In genomic region chr19:33103851-33104250, GRCm38 (mm10) we compare ENCODE assay signal across 24 mouse cellular contexts.
DNase-seq lines count a peak whose midpoint lies in the region; ATAC-seq lines count a peak whose summit lies in the region.
"Had no signal": no experiment of that assay in that cellular context is flagged by ENCODE, and none has a peak within 500 bp of the region (broad histone marks: within the 10 kb centered on the region; RNA-seq: fewer than 3 reads in every experiment).

No protein-coding gene starts in this region.

- H3K27me3 ChIP-seq in heart, embryonic 12.5 days (replicated peaks) = no peaks in the 10 kb centered on the region
- H3K27me3 ChIP-seq: embryonic facial prominence, embryonic 15.5 days; forebrain, embryonic 12.5 days; Patski had no signal

- no peaks in the 10 kb centered on the region for H3K9me3 ChIP-seq in heart, embryonic 12.5 days (replicated peaks)
- H3K9me3 ChIP-seq: embryonic facial prominence, embryonic 13.5 days; embryonic facial prominence, embryonic 15.5 days; forebrain, embryonic 10.5 days; forebrain, embryonic 12.5 days; G1E had no signal

- H3K4me3 ChIP-seq in heart, embryonic 12.5 days = no peak overlapping the region
- H3K4me3 ChIP-seq: embryonic facial prominence, embryonic 13.5 days; embryonic facial prominence, embryonic 15.5 days; erythroblast, embryonic 14.5 days; forebrain, embryonic 10.5 days; forebrain, embryonic 12.5 days had no signal

- 89% methylated on average over 6 of the region's 6 CpGs for WGBS in heart, embryonic 12.5 days

- no peak overlapping the region for H3K9ac ChIP-seq in heart, embryonic 12.5 days
- H3K9ac ChIP-seq: embryonic facial prominence, embryonic 13.5 days; embryonic facial prominence, embryonic 15.5 days; forebrain, embryonic 12.5 days had no signal

- peaks cover 16% of the 10 kb centered on the region for H3K4me1 ChIP-seq in heart, embryonic 12.5 days (replicated peaks)

- no peaks in the 10 kb centered on the region for H3K36me3 ChIP-seq in heart, embryonic 12.5 days
- H3K36me3 ChIP-seq: embryonic facial prominence, embryonic 13.5 days; embryonic facial prominence, embryonic 15.5 days; forebrain, embryonic 10.5 days; forebrain, embryonic 12.5 days; G1E had no signal

- peak; percentile 54 for DNase-seq in adrenal gland, adult 2 months
- DNase-seq in adrenal gland, adult 18-20 months (ENCODE audit: low spot score in 2 of 2) = no peak
- peak; percentile 55 for DNase-seq in heart, adult 11 months
- peak; percentile 12 for DNase-seq in ZHBTc4 (ENCODE audit: low read depth, low spot score)
- DNase-seq: adrenal gland, postnatal 14 days; B cell, adult 2 months; cerebellum, adult 11 months; cerebellum, adult 18-20 months; cerebellum, adult 8-10 months; cerebellum, adult 9-11 months; cerebellum, postnatal 14 days; cerebellum, postnatal 36 days; embryo, embryonic 11 days had no signal

- ATAC-seq in heart, embryonic 12.5 days (ENCODE audit: insufficient number of reproducible peaks, low FRiP score) = no peak
- ATAC-seq: CD4-positive, CD25-positive, alpha-beta regulatory T cell, adult 4 months; forebrain, embryonic 14.5 days; forebrain, embryonic 16.5 days; Patski had no signal

- H3K27ac ChIP-seq in heart, embryonic 12.5 days (ENCODE audit: poor library complexity, severe bottlenecking) = no peak overlapping the region
- H3K27ac ChIP-seq: embryonic facial prominence, embryonic 13.5 days; embryonic facial prominence, embryonic 15.5 days; forebrain, embryonic 10.5 days; forebrain, embryonic 12.5 days had no signal

- H3K4me2 ChIP-seq in heart, embryonic 12.5 days = no peak overlapping the region
- H3K4me2 ChIP-seq: embryonic facial prominence, embryonic 13.5 days; embryonic facial prominence, embryonic 15.5 days; forebrain, embryonic 12.5 days had no signal

Comparison
In these comparisons a context has a peak if more than half of its experiments do, and no peak if none do; other contexts are left out.
1. DNase-seq: peak in adrenal gland, adult 2 months (single experiment), heart, adult 11 months (single experiment) and ZHBTc4 (single experiment); none in adrenal gland, adult 18-20 months (0 of 2).